Mouse (Mus musculus): ENCODE data around the gene Zfp775. TPM values are rescaled to one million over a fixed set of nuclear protein-coding genes. Genes with fewer than 3 reads are reported as not detected.

The Zfp775 gene
- polyA plus RNA-seq, 1 experiment from 2014 or later: 6.6 TPM

GRCm38 (mm10) chr6:48596545-48597232, 5.2 kb upstream of the Zfp775 start:
- Histone ChIP-seq H3K4me2 (replicated peaks; ENCODE audit: low read depth, low read length) (no peak overlapping the region), H3K4me3 (ENCODE audit: low read length) (no peak overlapping the region), H3K4me1 (ENCODE audit: control insufficient read depth, insufficient read depth, low read length) (peaks cover 10% of the 10 kb centered on the region; the same call in 1 of the 2 replicates), H3K36me3 (ENCODE audit: control insufficient read depth, insufficient read depth, low read length) (peaks cover 41% of the 10 kb centered on the region), H3K9me3 (ENCODE audit: control insufficient read depth, low read length) (peaks cover 23% of the 10 kb centered on the region), H3K27me3 (ENCODE audit: control insufficient read depth, insufficient read depth, low read length) (no peaks in the 10 kb centered on the region), H3K9ac (ENCODE audit: low read depth, low read length) (no peak overlapping the region), H3K27ac (ENCODE audit: low read depth, low read length) (no peak overlapping the region)
- WGBS: 96% methylated on average over 45 of the region's 45 CpGs
- ATAC-seq (ENCODE audit: low FRiP score, low TSS enrichment): no peak

GRCm38 (mm10) chr6:48597233-48597625, 4.6 kb upstream of the Zfp775 start:
- Histone ChIP-seq H3K9me3 (ENCODE audit: control insufficient read depth, low read length) (peaks cover 23% of the 10 kb centered on the region), H3K4me3 (ENCODE audit: low read length) (no peak overlapping the region), H3K4me1 (ENCODE audit: control insufficient read depth, insufficient read depth, low read length) (peaks cover 10% of the 10 kb centered on the region; the same call in 1 of the 2 replicates), H3K27ac (ENCODE audit: low read depth, low read length) (no peak overlapping the region), H3K4me2 (replicated peaks; ENCODE audit: low read depth, low read length) (no peak overlapping the region), H3K9ac (ENCODE audit: low read depth, low read length) (no peak overlapping the region), H3K27me3 (ENCODE audit: control insufficient read depth, insufficient read depth, low read length) (no peaks in the 10 kb centered on the region), H3K36me3 (ENCODE audit: control insufficient read depth, insufficient read depth, low read length) (peaks cover 41% of the 10 kb centered on the region)
- 96% methylated on average over 27 of the region's 27 CpGs for WGBS
- no peak for ATAC-seq (ENCODE audit: low FRiP score, low TSS enrichment)

GRCm38 (mm10) chr6:48600594-48600993, 1.3 kb upstream of the Zfp775 start:
- H3K9ac ChIP-seq (ENCODE audit: low read depth, low read length): no peak overlapping the region
- ATAC-seq (ENCODE audit: low FRiP score, low TSS enrichment): no peak
- no peak overlapping the region for H3K4me2 ChIP-seq (replicated peaks; ENCODE audit: low read depth, low read length)
- H3K27ac ChIP-seq (ENCODE audit: low read depth, low read length): no peak overlapping the region
- peaks cover 7% of the 10 kb centered on the region for H3K4me1 ChIP-seq (ENCODE audit: control insufficient read depth, insufficient read depth, low read length)
- no peak overlapping the region for H3K4me3 ChIP-seq (ENCODE audit: low read length)
- 91% methylated on average over 1 of the region's 1 CpGs for WGBS
- peaks cover 23% of the 10 kb centered on the region for H3K9me3 ChIP-seq (ENCODE audit: control insufficient read depth, low read length)
- no peaks in the 10 kb centered on the region for H3K27me3 ChIP-seq (ENCODE audit: control insufficient read depth, insufficient read depth, low read length)
- peaks cover 41% of the 10 kb centered on the region for H3K36me3 ChIP-seq (ENCODE audit: control insufficient read depth, insufficient read depth, low read length)

GRCm38 (mm10) chr6:48602080-48602741, 348 bp downstream of the Zfp775 start:
- Histone ChIP-seq H3K27ac (ENCODE audit: low read depth, low read length) (peak overlapping the region; percentile 3; the same call in 1 of the 2 replicates), H3K4me2 (replicated peaks; ENCODE audit: low read depth, low read length) (peak overlapping the region; percentile 51), H3K27me3 (ENCODE audit: control insufficient read depth, insufficient read depth, low read length) (no peaks in the 10 kb centered on the region), H3K36me3 (ENCODE audit: control insufficient read depth, insufficient read depth, low read length) (peaks cover 28% of the 10 kb centered on the region), H3K4me1 (ENCODE audit: control insufficient read depth, insufficient read depth, low read length) (peaks cover 7% of the 10 kb centered on the region), H3K9ac (ENCODE audit: low read depth, low read length) (peak overlapping the region; percentile 75), H3K4me3 (ENCODE audit: low read length) (peak overlapping the region; percentile 76), H3K9me3 (ENCODE audit: control insufficient read depth, low read length) (peaks cover 11% of the 10 kb centered on the region)
- 1% methylated on average over 27 of the region's 28 CpGs for WGBS
- ATAC-seq (ENCODE audit: low FRiP score, low TSS enrichment): peak; percentile 82

- WGBS: 35% methylated on average over 2 of the region's 2 CpGs
- Histone ChIP-seq H3K9me3 (ENCODE audit: control insufficient read depth, low read length) (no peaks in the 10 kb centered on the region), H3K27me3 (ENCODE audit: control insufficient read depth, insufficient read depth, low read length) (no peaks in the 10 kb centered on the region), H3K4me2 (replicated peaks; ENCODE audit: low read depth, low read length) (no peak overlapping the region), H3K9ac (ENCODE audit: low read depth, low read length) (no peak overlapping the region), H3K4me1 (ENCODE audit: control insufficient read depth, insufficient read depth, low read length) (no peaks in the 10 kb centered on the region), H3K4me3 (ENCODE audit: low read length) (no peak overlapping the region), H3K36me3 (ENCODE audit: control insufficient read depth, insufficient read depth, low read length) (no peaks in the 10 kb centered on the region), H3K27ac (ENCODE audit: low read depth, low read length) (no peak overlapping the region)
- no peak for ATAC-seq (ENCODE audit: low FRiP score, low TSS enrichment)
Observed at GRCm38 (mm10) chr6:48608124-48608523, 6.3 kb downstream of the Zfp775 start.

GRCm38 (mm10) chr6:48609512-48609911, 7.6 kb downstream of the Zfp775 start:
- Histone ChIP-seq H3K9me3 (ENCODE audit: control insufficient read depth, low read length) (no peaks in the 10 kb centered on the region), H3K4me3 (ENCODE audit: low read length) (no peak overlapping the region), H3K36me3 (ENCODE audit: control insufficient read depth, insufficient read depth, low read length) (no peaks in the 10 kb centered on the region), H3K4me1 (ENCODE audit: control insufficient read depth, insufficient read depth, low read length) (no peaks in the 10 kb centered on the region), H3K27ac (ENCODE audit: low read depth, low read length) (no peak overlapping the region), H3K9ac (ENCODE audit: low read depth, low read length) (no peak overlapping the region), H3K4me2 (replicated peaks; ENCODE audit: low read depth, low read length) (no peak overlapping the region), H3K27me3 (ENCODE audit: control insufficient read depth, insufficient read depth, low read length) (no peaks in the 10 kb centered on the region)
- WGBS: 67% methylated on average over 7 of the region's 7 CpGs
- no peak for ATAC-seq (ENCODE audit: low FRiP score, low TSS enrichment)

- no peak for ATAC-seq (ENCODE audit: low FRiP score, low TSS enrichment)
- no peak overlapping the region for H3K4me3 ChIP-seq (ENCODE audit: low read length)
- H3K4me1 ChIP-seq (ENCODE audit: control insufficient read depth, insufficient read depth, low read length): no peaks in the 10 kb centered on the region
- no peaks in the 10 kb centered on the region for H3K9me3 ChIP-seq (ENCODE audit: control insufficient read depth, low read length)
- no peaks in the 10 kb centered on the region for H3K27me3 ChIP-seq (ENCODE audit: control insufficient read depth, insufficient read depth, low read length)
- H3K9ac ChIP-seq (ENCODE audit: low read depth, low read length): no peak overlapping the region
- H3K27ac ChIP-seq (ENCODE audit: low read depth, low read length): no peak overlapping the region
- no peak overlapping the region for H3K4me2 ChIP-seq (replicated peaks; ENCODE audit: low read depth, low read length)
- no peaks in the 10 kb centered on the region for H3K36me3 ChIP-seq (ENCODE audit: control insufficient read depth, insufficient read depth, low read length)
- 89% methylated on average over 3 of the region's 3 CpGs for WGBS
Observed at GRCm38 (mm10) chr6:48610657-48611056, 8.8 kb downstream of the Zfp775 start.

GRCm38 (mm10) chr6:48613464-48613863, 11.6 kb downstream of the Zfp775 start:
- WGBS: 95% methylated on average over 4 of the region's 4 CpGs

GRCm38 (mm10) chr6:48614756-48615155, 12.9 kb downstream of the Zfp775 start:
- 93% methylated on average over 5 of the region's 5 CpGs for WGBS
- Histone ChIP-seq H3K4me2 (replicated peaks; ENCODE audit: low read depth, low read length) (no peak overlapping the region), H3K9ac (ENCODE audit: low read depth, low read length) (no peak overlapping the region), H3K27ac (ENCODE audit: low read depth, low read length) (no peak overlapping the region), H3K4me1 (ENCODE audit: control insufficient read depth, insufficient read depth, low read length) (no peaks in the 10 kb centered on the region), H3K4me3 (ENCODE audit: low read length) (no peak overlapping the region), H3K36me3 (ENCODE audit: control insufficient read depth, insufficient read depth, low read length) (peaks cover 8% of the 10 kb centered on the region), H3K27me3 (ENCODE audit: control insufficient read depth, insufficient read depth, low read length) (no peaks in the 10 kb centered on the region), H3K9me3 (ENCODE audit: control insufficient read depth, low read length) (no peaks in the 10 kb centered on the region)
- no peak for ATAC-seq (ENCODE audit: low FRiP score, low TSS enrichment)

More at GRCm38 (mm10) chr6:48613464-48613863, 11.6 kb downstream of the Zfp775 start:
- no peak overlapping the region for H3K4me2 ChIP-seq (replicated peaks; ENCODE audit: low read depth, low read length)
- no peak overlapping the region for H3K9ac ChIP-seq (ENCODE audit: low read depth, low read length)
- no peaks in the 10 kb centered on the region for H3K4me1 ChIP-seq (ENCODE audit: control insufficient read depth, insufficient read depth, low read length)
- no peaks in the 10 kb centered on the region; the same call in 1 of the 2 replicates for H3K36me3 ChIP-seq (ENCODE audit: control insufficient read depth, insufficient read depth, low read length)
- no peak overlapping the region for H3K27ac ChIP-seq (ENCODE audit: low read depth, low read length)
- no peak overlapping the region for H3K4me3 ChIP-seq (ENCODE audit: low read length)
- H3K27me3 ChIP-seq (ENCODE audit: control insufficient read depth, insufficient read depth, low read length): no peaks in the 10 kb centered on the region
- ATAC-seq (ENCODE audit: low FRiP score, low TSS enrichment): no peak
- no peaks in the 10 kb centered on the region for H3K9me3 ChIP-seq (ENCODE audit: control insufficient read depth, low read length)
